Mouse (Mus musculus): ENCODE measurements around the gene Furin. TPM values are rescaled to one million over a fixed set of nuclear protein-coding genes. Genes with fewer than 3 reads are reported as not detected.

Gene Furin
- total and polyA plus RNA-seq, 2 experiments from 2014 or later, result 18.9 to 67.6 TPM

- Histone ChIP-seq H3K27ac (ENCODE audit: low read depth) (peak overlapping the region; percentile 90), H3K4me1 (ENCODE audit: control insufficient read depth, insufficient read depth) (peaks cover 31% of the 10 kb centered on the region), H3K36me3 (replicated peaks; ENCODE audit: control insufficient read depth, insufficient read depth, low read length) (no peaks in the 10 kb centered on the region), H3K4me3 (ENCODE audit: low read depth, low read length) (no peak overlapping the region), H3K9me3 (replicated peaks; ENCODE audit: control insufficient read depth, low read length) (no peaks in the 10 kb centered on the region), H3K4me2 (ENCODE audit: low read depth, low read length) (no peak overlapping the region), H3K27me3 (ENCODE audit: control insufficient read depth, insufficient read depth, low read length) (no peaks in the 10 kb centered on the region), H3K9ac (replicated peaks; ENCODE audit: low read depth, low read length) (no peak overlapping the region)
- DNase-seq (ENCODE audit: low spot score) (peak; percentile 90), ATAC-seq (ENCODE audit: insufficient read depth, low read depth) (peak; percentile 90)
- WGBS, result 9% methylated on average over 6 of the region's 6 CpGs
- TF ChIP-seq CTCF (IDR thresholded peaks at IDR 0.05; ENCODE audit: low read depth) (no peak), EP300 (IDR thresholded peaks at IDR 0.05; ENCODE audit: low read depth) (peak; percentile 99)
These were observed 40.3 kb upstream of the Furin start for GRCm38 (mm10) chr7:80445492-80445891.

GRCm38 (mm10) chr7:80444401-80445249 lies 39.4 kb upstream of the Furin start:
- WGBS, result 22% methylated on average over 17 of the region's 17 CpGs
- Histone ChIP-seq H3K9ac (replicated peaks; ENCODE audit: low read depth, low read length) (no peak overlapping the region), H3K4me3 (ENCODE audit: low read depth, low read length) (no peak overlapping the region), H3K27ac (ENCODE audit: low read depth) (peak overlapping the region; percentile 90), H3K36me3 (replicated peaks; ENCODE audit: control insufficient read depth, insufficient read depth, low read length) (no peaks in the 10 kb centered on the region), H3K9me3 (replicated peaks; ENCODE audit: control insufficient read depth, low read length) (no peaks in the 10 kb centered on the region), H3K4me1 (ENCODE audit: control insufficient read depth, insufficient read depth) (peaks cover 38% of the 10 kb centered on the region), H3K27me3 (ENCODE audit: control insufficient read depth, insufficient read depth, low read length) (no peaks in the 10 kb centered on the region), H3K4me2 (ENCODE audit: low read depth, low read length) (no peak overlapping the region)
- TF ChIP-seq EP300 (IDR thresholded peaks at IDR 0.05; ENCODE audit: low read depth), result no peak
- no peak for TF ChIP-seq CTCF (IDR thresholded peaks at IDR 0.05; ENCODE audit: low read depth)
- DNase-seq (ENCODE audit: low spot score) (no peak), ATAC-seq (ENCODE audit: insufficient read depth, low read depth) (peak; percentile 21; the same call in 1 of the 2 replicates)

- 74% methylated on average over 3 of the region's 3 CpGs for WGBS
- Histone ChIP-seq H3K9me3 (replicated peaks; ENCODE audit: control insufficient read depth, low read length) (no peaks in the 10 kb centered on the region), H3K9ac (replicated peaks; ENCODE audit: low read depth, low read length) (no peak overlapping the region), H3K4me2 (ENCODE audit: low read depth, low read length) (no peak overlapping the region), H3K27me3 (ENCODE audit: control insufficient read depth, insufficient read depth, low read length) (no peaks in the 10 kb centered on the region), H3K4me3 (ENCODE audit: low read depth, low read length) (no peak overlapping the region), H3K36me3 (replicated peaks; ENCODE audit: control insufficient read depth, insufficient read depth, low read length) (no peaks in the 10 kb centered on the region), H3K27ac (ENCODE audit: low read depth) (no peak overlapping the region), H3K4me1 (ENCODE audit: control insufficient read depth, insufficient read depth) (peaks cover 38% of the 10 kb centered on the region)
- TF ChIP-seq EP300 (IDR thresholded peaks at IDR 0.05; ENCODE audit: low read depth) (no peak), CTCF (IDR thresholded peaks at IDR 0.05; ENCODE audit: low read depth) (no peak)
- DNase-seq (ENCODE audit: low spot score), result no peak
- ATAC-seq (ENCODE audit: insufficient read depth, low read depth), result no peak
These were observed 37.9 kb upstream of the Furin start for GRCm38 (mm10) chr7:80443124-80443523.

GRCm38 (mm10) chr7:80441986-80442904 lies 37.0 kb upstream of the Furin start:
- no peak for DNase-seq (ENCODE audit: low spot score)
- Histone ChIP-seq H3K27me3 (ENCODE audit: control insufficient read depth, insufficient read depth, low read length) (no peaks in the 10 kb centered on the region), H3K9ac (replicated peaks; ENCODE audit: low read depth, low read length) (no peak overlapping the region)

GRCm38 (mm10) chr7:80440685-80441084 lies 35.4 kb upstream of the Furin start:
- Histone ChIP-seq H3K4me2 (ENCODE audit: low read depth, low read length) (no peak overlapping the region), H3K9ac (replicated peaks; ENCODE audit: low read depth, low read length) (no peak overlapping the region), H3K27me3 (ENCODE audit: control insufficient read depth, insufficient read depth, low read length) (no peaks in the 10 kb centered on the region), H3K9me3 (replicated peaks; ENCODE audit: control insufficient read depth, low read length) (no peaks in the 10 kb centered on the region), H3K4me1 (ENCODE audit: control insufficient read depth, insufficient read depth) (peaks cover 29% of the 10 kb centered on the region), H3K27ac (ENCODE audit: low read depth) (no peak overlapping the region), H3K36me3 (replicated peaks; ENCODE audit: control insufficient read depth, insufficient read depth, low read length) (no peaks in the 10 kb centered on the region), H3K4me3 (ENCODE audit: low read depth, low read length) (no peak overlapping the region)
- 69% methylated on average over 4 of the region's 4 CpGs for WGBS
- TF ChIP-seq CTCF (IDR thresholded peaks at IDR 0.05; ENCODE audit: low read depth) (no peak), EP300 (IDR thresholded peaks at IDR 0.05; ENCODE audit: low read depth) (no peak)
- no peak for ATAC-seq (ENCODE audit: insufficient read depth, low read depth)
- DNase-seq (ENCODE audit: low spot score), result no peak

More at GRCm38 (mm10) chr7:80441986-80442904, 37.0 kb upstream of the Furin start:
- no peak overlapping the region for H3K27ac ChIP-seq (ENCODE audit: low read depth)
- H3K9me3 ChIP-seq (replicated peaks; ENCODE audit: control insufficient read depth, low read length), result no peaks in the 10 kb centered on the region
- no peak for ATAC-seq (ENCODE audit: insufficient read depth, low read depth)
- 81% methylated on average over 11 of the region's 11 CpGs for WGBS
- H3K4me2 ChIP-seq (ENCODE audit: low read depth, low read length), result no peak overlapping the region
- no peaks in the 10 kb centered on the region for H3K36me3 ChIP-seq (replicated peaks; ENCODE audit: control insufficient read depth, insufficient read depth, low read length)
- TF ChIP-seq CTCF (IDR thresholded peaks at IDR 0.05; ENCODE audit: low read depth) (no peak), EP300 (IDR thresholded peaks at IDR 0.05; ENCODE audit: low read depth) (no peak)
- H3K4me1 ChIP-seq (ENCODE audit: control insufficient read depth, insufficient read depth), result peaks cover 38% of the 10 kb centered on the region
- no peak overlapping the region for H3K4me3 ChIP-seq (ENCODE audit: low read depth, low read length)
